8 mouse cellular contexts compared by ENCODE assay signal in genomic region chr1:166379013-166379629, GRCm38 (mm10). TPM values are rescaled to one million over a fixed set of nuclear protein-coding genes. Genes with fewer than 3 reads are reported as not detected.
A peak's percentile ranks its signal among the peaks of the same experiment; 100 is the strongest.
DNase-seq lines count a peak whose midpoint lies in the region; ATAC-seq lines count a peak whose summit lies in the region.

TSS of gene Tada1 (plus strand) at chr1:166379097.

- DNase-seq in c-Kit-negative CD71-positive TER-119-positive erythroid progenitor cells, embryonic 14.5 days (ENCODE audit: low read depth, low spot score): peak; percentile 72
- DNase-seq in forebrain, embryonic 10.5 days (ENCODE audit: extremely low spot score, low spot score): peak; percentile 97
- DNase-seq in kidney, postnatal 36 days: peak; percentile 95 to 96
- DNase-seq in telencephalon, adult 2 months (ENCODE audit: low read depth, low spot score): peak; percentile 77

- H3K4me1 ChIP-seq in forebrain, embryonic 10.5 days: peaks cover 24% of the 10 kb centered on the region
- H3K4me1 ChIP-seq in heart, embryonic 15.5 days (replicated peaks): peaks cover 18% of the 10 kb centered on the region
- H3K4me1 ChIP-seq in liver, embryonic 15.5 days (replicated peaks): peaks cover 31% of the 10 kb centered on the region
- H3K4me1 ChIP-seq in neural tube, embryonic 12.5 days: peaks cover 18% of the 10 kb centered on the region

- H3K9me3 ChIP-seq in forebrain, embryonic 10.5 days: peaks cover 5% of the 10 kb centered on the region; the same call in 1 of the 2 replicates
- H3K9me3 ChIP-seq in heart, embryonic 15.5 days (replicated peaks): no peaks in the 10 kb centered on the region
- H3K9me3 ChIP-seq in liver, embryonic 15.5 days (replicated peaks): no peaks in the 10 kb centered on the region
- no peaks in the 10 kb centered on the region for H3K9me3 ChIP-seq in neural tube, embryonic 12.5 days

- peaks cover 28% of the 10 kb centered on the region for H3K36me3 ChIP-seq in forebrain, embryonic 10.5 days (replicated peaks)
- H3K36me3 ChIP-seq in heart, embryonic 15.5 days: peaks cover 14% of the 10 kb centered on the region
- peaks cover 20% of the 10 kb centered on the region for H3K36me3 ChIP-seq in liver, embryonic 15.5 days (replicated peaks)
- H3K36me3 ChIP-seq in neural tube, embryonic 12.5 days: peaks cover 17% of the 10 kb centered on the region

- peak within 1 kb of the TSS; percentile 83 for H3K4me3 ChIP-seq in forebrain, embryonic 10.5 days
- H3K4me3 ChIP-seq in heart, embryonic 15.5 days: peak within 1 kb of the TSS; percentile 94
- H3K4me3 ChIP-seq in liver, embryonic 15.5 days (replicated peaks): peak within 1 kb of the TSS; percentile 89
- H3K4me3 ChIP-seq in neural tube, embryonic 12.5 days: peak within 1 kb of the TSS; percentile 96

- peak within 1 kb of the TSS; percentile 99 for H3K9ac ChIP-seq in heart, embryonic 15.5 days
- H3K9ac ChIP-seq in liver, embryonic 15.5 days: peak within 1 kb of the TSS; percentile 95
- peak within 1 kb of the TSS; percentile 97 for H3K9ac ChIP-seq in neural tube, embryonic 12.5 days

- under 1% methylated on average over 81 of the region's 81 CpGs for WGBS in forebrain, embryonic 10.5 days
- under 1% methylated on average over 61 of the region's 81 CpGs for WGBS in heart, embryonic 15.5 days
- WGBS in liver, embryonic 15.5 days (ENCODE audit: insufficient replicate concordance): under 1% methylated on average over 81 of the region's 81 CpGs
- WGBS in neural tube, embryonic 12.5 days: under 1% methylated on average over 81 of the region's 81 CpGs

- peak within 1 kb of the TSS; percentile 76 for H3K4me2 ChIP-seq in heart, embryonic 15.5 days
- H3K4me2 ChIP-seq in liver, embryonic 15.5 days: peak within 1 kb of the TSS; percentile 95
- peak within 1 kb of the TSS; percentile 65 for H3K4me2 ChIP-seq in neural tube, embryonic 12.5 days (replicated peaks)

- H3K27me3 ChIP-seq in forebrain, embryonic 10.5 days (ENCODE audit: poor library complexity, severe bottlenecking): no peaks in the 10 kb centered on the region; the same call in 1 of the 2 replicates
- H3K27me3 ChIP-seq in heart, embryonic 15.5 days: no peaks in the 10 kb centered on the region
- H3K27me3 ChIP-seq in liver, embryonic 15.5 days: no peaks in the 10 kb centered on the region
- H3K27me3 ChIP-seq in neural tube, embryonic 12.5 days (replicated peaks): no peaks in the 10 kb centered on the region

- ATAC-seq in CD4-positive, CD25-positive, alpha-beta regulatory T cell, adult 4 months: peak; percentile 86
- peak; percentile 94 for ATAC-seq in heart, embryonic 15.5 days (replicated peaks; ENCODE audit: insufficient number of reproducible peaks, insufficient read depth, low FRiP score, low read depth)
- peak; percentile 83 for ATAC-seq in liver, embryonic 15.5 days (ENCODE audit: insufficient read depth)
- ATAC-seq in neural tube, embryonic 12.5 days (ENCODE audit: low FRiP score, low read depth): peak; percentile 95

- peak within 1 kb of the TSS; percentile 96 for H3K27ac ChIP-seq in forebrain, embryonic 10.5 days
- peak within 1 kb of the TSS; percentile 96 for H3K27ac ChIP-seq in heart, embryonic 15.5 days
- peak within 1 kb of the TSS; percentile 87 for H3K27ac ChIP-seq in liver, embryonic 15.5 days (replicated peaks)
- H3K27ac ChIP-seq in neural tube, embryonic 12.5 days: peak within 1 kb of the TSS; percentile 57; the same call in 1 of the 2 replicates

RNA-seq across cellular contexts. Expression of gene Tada1, which starts in this region (rescaled TPM):
- 10 to 100 TPM; 43.4 to 49.9 TPM for polyA plus RNA-seq in CD4-positive, CD25-positive, alpha-beta regulatory T cell, adult 4 months (2017; shearing (Covaris generic))
- polyA plus RNA-seq in forebrain, embryonic 10.5 days (2016; fragmentation: Nextera tagmentation; extraction: Ambion mirVana): 66.8 and 69.4 TPM in 2 replicates
- polyA plus RNA-seq in heart, embryonic 15.5 days (2015; fragmentation: Nextera tagmentation; extraction: Ambion mirVana): 27.5 and 34.6 TPM in 2 replicates
- polyA plus RNA-seq in liver, embryonic 15.5 days (2015; fragmentation: Nextera tagmentation; extraction: Ambion mirVana): 20.5 and 21.1 TPM in 2 replicates
- 60.2 and 65.1 TPM in 2 replicates for polyA plus RNA-seq in neural tube, embryonic 12.5 days (2016; fragmentation: Nextera tagmentation; extraction: Ambion mirVana)

Comparison
In these comparisons a context has a peak if more than half of its experiments do, and no peak if none do; other contexts are left out.
1. Peak in every context shown above with its lines: DNase-seq, ATAC-seq, H3K4me3 ChIP-seq and H3K27ac ChIP-seq.